Mouse (Mus musculus) mesoderm, embryonic 11.5 days (tissue): ENCODE data around the gene Marc1.

Source experiments
- DNase-seq: peaks from one replicate; pipeline ENCODE4 v3.0.0-alpha.2; 2012; ENCODE audit warnings: low read depth, low spot score

The Marc1 gene

GRCm38 (mm10) chr1:184810780-184811575 lies at the start of gene Marc1:
Marc1 (minus strand) TSS chr1:184811313.
- DNase-seq, result no peak

- no peak for DNase-seq
These were observed 49.2 kb upstream of the Marc1 start for GRCm38 (mm10) chr1:184860276-184860675.

GRCm38 (mm10) chr1:184858253-184858652 lies 47.1 kb upstream of the Marc1 start:
- no peak for DNase-seq

- no peak for DNase-seq
These were observed 46.1 kb upstream of the Marc1 start for GRCm38 (mm10) chr1:184857216-184857615.

GRCm38 (mm10) chr1:184853922-184854321 lies 42.8 kb upstream of the Marc1 start:
- DNase-seq, result no peak

- DNase-seq, result peak; percentile 66
These were observed 42.2 kb upstream of the Marc1 start for GRCm38 (mm10) chr1:184853339-184853738.

- DNase-seq, result peak; percentile 88
These were observed 40.9 kb upstream of the Marc1 start for GRCm38 (mm10) chr1:184851741-184852618.

- DNase-seq, result no peak
These were observed 40.1 kb upstream of the Marc1 start for GRCm38 (mm10) chr1:184851166-184851565.

GRCm38 (mm10) chr1:184846973-184847372 lies 35.9 kb upstream of the Marc1 start:
- DNase-seq, result no peak

- DNase-seq, result no peak
These were observed 35.1 kb upstream of the Marc1 start, which contains the start of gene Marc2 for GRCm38 (mm10) chr1:184846092-184846750. Marc2 (minus strand) TSS chr1:184846451.

- peak; percentile 87 for DNase-seq
These were observed 34.3 kb upstream of the Marc1 start for GRCm38 (mm10) chr1:184845111-184846071.

- no peak for DNase-seq
These were observed 33.4 kb upstream of the Marc1 start for GRCm38 (mm10) chr1:184844326-184845066.

GRCm38 (mm10) chr1:184837649-184838048 lies 26.5 kb upstream of the Marc1 start:
- no peak for DNase-seq

GRCm38 (mm10) chr1:184836350-184836749 lies 25.2 kb upstream of the Marc1 start:
- no peak for DNase-seq

GRCm38 (mm10) chr1:184833499-184833898 lies 22.4 kb upstream of the Marc1 start:
- no peak for DNase-seq

- DNase-seq, result no peak
These were observed 21.1 kb upstream of the Marc1 start for GRCm38 (mm10) chr1:184832211-184832610.

- no peak for DNase-seq
These were observed 18.8 kb upstream of the Marc1 start for GRCm38 (mm10) chr1:184829897-184830296.

GRCm38 (mm10) chr1:184827175-184827701 lies 16.1 kb upstream of the Marc1 start:
- no peak for DNase-seq

GRCm38 (mm10) chr1:184825093-184825492 lies 14.0 kb upstream of the Marc1 start:
- peak; percentile 65 for DNase-seq

- DNase-seq, result peak; percentile 85
These were observed 13.3 kb upstream of the Marc1 start for GRCm38 (mm10) chr1:184824439-184824851.
